Mouse (Mus musculus) heart, adult 2 months (tissue): ENCODE results near the gene Dcun1d4.

Source experiments
- CTCF ChIP-seq: fragments of 200-600 bp; IDR thresholded peaks from 2 replicates; pipeline ENCODE4 v1.8.1; 2022; ENCODE audit warnings: antibody characterized with exemption, mild to moderate bottlenecking, moderate library complexity
- EP300 ChIP-seq: fragments of 200-500 bp; IDR thresholded peaks from 2 replicates; pipeline ENCODE4 v1.6.1; 2011; ENCODE audit warnings: low read depth, low read length, control low read depth; ENCODE audit not compliant: insufficient read depth
- POLR2A ChIP-seq: fragments of 200-500 bp; IDR thresholded peaks from 2 replicates; pipeline ENCODE4 v1.6.1; 2011; ENCODE audit warnings: mild to moderate bottlenecking, low read depth, low read length, control low read depth; ENCODE audit not compliant: insufficient read depth

DNA sequence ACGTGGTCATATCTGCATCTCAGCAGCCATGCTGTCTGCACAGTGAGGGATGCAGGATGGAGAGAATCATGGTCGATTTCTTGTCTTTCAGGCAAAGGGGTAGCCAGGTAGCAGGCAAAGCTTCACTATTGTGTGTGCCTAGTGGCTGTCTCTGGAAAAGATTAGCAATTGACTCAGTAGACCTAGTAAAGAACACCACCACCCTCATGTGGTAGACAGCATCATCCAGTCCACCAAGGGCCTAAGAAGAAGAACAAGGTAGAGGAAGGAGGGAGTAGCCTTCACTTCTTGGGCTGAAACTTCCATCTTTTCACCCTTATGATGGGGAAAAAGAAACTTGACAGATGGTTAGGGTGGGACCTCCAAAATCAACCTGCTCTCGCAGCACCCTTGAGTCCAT, 122.1 kb downstream of the Dcun1d4 start:
- TF ChIP-seq EP300 (no peak), POLR2A (no peak), CTCF (0 out of 2 replicates have a peak, but pooled peaks have one; percentile 17)
